Mouse (Mus musculus) MEL (cell line): Measurements from ENCODE around the gene Cdcp1. TPM values are rescaled to one million over a fixed set of nuclear protein-coding genes. Genes with fewer than 3 reads are reported as not detected.

Experiments
- DNase-seq: peaks from one replicate; pipeline ENCODE4 v3.0.0; 2011; ENCODE audit warnings: low read depth, low spot score
- H3K27ac ChIP-seq: 2 replicates; pipeline ENCODE4 v1.5.1; 2012; ENCODE audit warnings: low read depth, mild to moderate bottlenecking, control low read depth, low read length, moderate library complexity; ENCODE audit not compliant: control insufficient read depth
- H3K27me3 ChIP-seq, 2 experiments: fragments of 150-350 bp in 1 of 2; sonication (generic) in 1 of 2; 2 replicates each; pipeline ENCODE4 v1.6.1; 2012; ENCODE audit warnings: low read length in 2 of 2, mild to moderate bottlenecking in 2 of 2, improper control_type of control experiment in 1 of 2, moderate library complexity in 1 of 2; ENCODE audit not compliant: insufficient read depth in 2 of 2, control insufficient read depth in 1 of 2
- H3K36me3 ChIP-seq, 2 experiments: 2 replicates each; pipeline ENCODE4 v1.6.1; 2012 to 2014; ENCODE audit warnings: low read length in 2 of 2, improper control_type of control experiment in 1 of 2, inconsistent platforms in 1 of 2, mild to moderate bottlenecking in 1 of 2; ENCODE audit not compliant: insufficient read depth in 2 of 2, control insufficient read depth in 1 of 2
- H3K4me1 ChIP-seq, 2 experiments: fragments of 150-350 bp in 1 of 2; sonication (generic) in 1 of 2; 2 replicates each; pipeline ENCODE4 v1.6.1; 2012; ENCODE audit warnings: low read length in 2 of 2, improper control_type of control experiment in 1 of 2, mild to moderate bottlenecking in 1 of 2; ENCODE audit not compliant: insufficient read depth in 2 of 2, control insufficient read depth in 1 of 2
- H3K4me3 ChIP-seq, 2 experiments: fragments of 150-350 bp in 1 of 2; sonication (generic) in 1 of 2; 2 replicates each; pipeline ENCODE4 v1.5.1; 2012; ENCODE audit warnings: low read depth in 2 of 2, low read length in 2 of 2, mild to moderate bottlenecking in 2 of 2, moderate library complexity in 2 of 2, control low read depth in 1 of 2, improper control_type of control experiment in 1 of 2; ENCODE audit not compliant: control insufficient read depth in 1 of 2, insufficient read depth in 1 of 2
- H3K79me2 ChIP-seq: 2 replicates; pipeline ENCODE4 v1.6.1; 2012; ENCODE audit warnings: mild to moderate bottlenecking, low read length, moderate library complexity; ENCODE audit not compliant: control insufficient read depth, poor library complexity, insufficient read depth
- H3K9ac ChIP-seq: 2 replicates; pipeline ENCODE4 v1.6.1; 2012; ENCODE audit warnings: low read depth, mild to moderate bottlenecking, control low read depth, low read length, moderate library complexity; ENCODE audit not compliant: control insufficient read depth, poor library complexity, severe bottlenecking
- H3K9me3 ChIP-seq: fragments of 150-350 bp; sonication (generic); replicated peaks from 2 replicates; pipeline ENCODE4 v1.6.1; 2012; ENCODE audit warnings: mild to moderate bottlenecking, low read length, improper control_type of control experiment, moderate library complexity; ENCODE audit not compliant: insufficient read depth
- CHD1 ChIP-seq: IDR thresholded peaks from 2 replicates; pipeline ENCODE4 v1.6.1; 2012; ENCODE audit warnings: low read depth, mild to moderate bottlenecking, inconsistent platforms, low read length, improper control_type of control experiment
- CHD2 ChIP-seq: IDR thresholded peaks from 2 replicates; pipeline ENCODE4 v1.6.1; 2011; ENCODE audit warnings: low read length, improper control_type of control experiment
- CTCF ChIP-seq, 3 experiments: IDR thresholded peaks in 2 of 3; conservative IDR thresholded peaks in 1 of 3; 2 replicates each; pipeline ENCODE4 v1.5.1; 2011 to 2012; ENCODE audit warnings: low read length in 3 of 3, low read depth in 2 of 3, mild to moderate bottlenecking in 2 of 3, improper control_type of control experiment in 1 of 3, inconsistent platforms in 1 of 3, mixed read lengths in 1 of 3, moderate library complexity in 1 of 3; ENCODE audit not compliant: control insufficient read depth in 1 of 3, insufficient read depth in 1 of 3, poor library complexity in 1 of 3, severe bottlenecking in 1 of 3
- ELF1 ChIP-seq: IDR thresholded peaks from 2 replicates; pipeline ENCODE4 v1.6.1; 2014; ENCODE audit warnings: low read depth, mild to moderate bottlenecking, inconsistent platforms, low read length, improper control_type of control experiment, moderate library complexity
- EP300 ChIP-seq, 2 experiments: IDR thresholded peaks; 2 replicates each; pipeline ENCODE4 v1.6.1; 2011; ENCODE audit warnings: improper control_type of control experiment in 2 of 2, low read length in 2 of 2, low read depth in 1 of 2, mild to moderate bottlenecking in 1 of 2
- GABPA ChIP-seq: IDR thresholded peaks from 2 replicates; pipeline ENCODE4 v1.6.1; 2012; ENCODE audit warnings: low read depth, mild to moderate bottlenecking, inconsistent platforms, low read length, improper control_type of control experiment, moderate library complexity
- GATA1 ChIP-seq: IDR thresholded peaks from 2 replicates; pipeline ENCODE4 v1.6.1; 2011; ENCODE audit warnings: low read depth, low read length, improper control_type of control experiment
- JUND ChIP-seq: IDR thresholded peaks from 2 replicates; pipeline ENCODE4 v1.6.1; 2011; ENCODE audit warnings: low read depth, mild to moderate bottlenecking, improper control_type of control experiment, low read length
- MAX ChIP-seq: IDR thresholded peaks from 2 replicates; pipeline ENCODE4 v1.6.1; 2011; ENCODE audit warnings: low read length, improper control_type of control experiment
- MAZ ChIP-seq: IDR thresholded peaks from 2 replicates; pipeline ENCODE4 v1.6.1; 2012; ENCODE audit warnings: low read depth, mild to moderate bottlenecking, inconsistent platforms, low read length, improper control_type of control experiment
- MEF2A ChIP-seq: IDR thresholded peaks from 2 replicates; pipeline ENCODE4 v1.6.1; 2014; ENCODE audit warnings: low read depth, mild to moderate bottlenecking, inconsistent platforms, low read length, improper control_type of control experiment; ENCODE audit not compliant: poor library complexity, insufficient replicate concordance, severe bottlenecking; ENCODE audit errors: extremely low read depth
- MXI1 ChIP-seq: IDR thresholded peaks from 2 replicates; pipeline ENCODE4 v1.6.1; 2011; ENCODE audit warnings: mild to moderate bottlenecking, low read depth, low read length, improper control_type of control experiment
- MYC ChIP-seq: IDR thresholded peaks from 2 replicates; pipeline ENCODE4 v1.6.1; 2011; ENCODE audit warnings: low read depth, mild to moderate bottlenecking, low read length, improper control_type of control experiment, moderate library complexity
- NELFE ChIP-seq: IDR thresholded peaks from 2 replicates; pipeline ENCODE4 v1.6.1; 2011; ENCODE audit warnings: low read depth, low read length, improper control_type of control experiment
- NRF1 ChIP-seq: IDR thresholded peaks from 2 replicates; pipeline ENCODE4 v1.6.1; 2014; ENCODE audit warnings: low read depth, mild to moderate bottlenecking, inconsistent platforms, low read length, improper control_type of control experiment, moderate library complexity; ENCODE audit not compliant: poor library complexity, insufficient read depth, severe bottlenecking
- POLR2A ChIP-seq, 2 experiments: IDR thresholded peaks; 2 replicates each; pipeline ENCODE4 v1.6.1; 2011 to 2012; ENCODE audit warnings: low read length in 2 of 2, mild to moderate bottlenecking in 2 of 2, control low read depth in 1 of 2, improper control_type of control experiment in 1 of 2, low read depth in 1 of 2, moderate library complexity in 1 of 2; ENCODE audit not compliant: control insufficient read depth in 1 of 2, insufficient read depth in 1 of 2, poor library complexity in 1 of 2
- POLR2AphosphoS5 ChIP-seq: IDR thresholded peaks from 2 replicates; pipeline ENCODE4 v1.6.1; 2012; ENCODE audit warnings: low read depth, borderline replicate concordance, mild to moderate bottlenecking, inconsistent platforms, low read length, moderate library complexity, mixed read lengths
- RAD21 ChIP-seq: IDR thresholded peaks from 2 replicates; pipeline ENCODE4 v1.6.1; 2011; ENCODE audit warnings: mild to moderate bottlenecking, low read depth, low read length, improper control_type of control experiment
- RCOR1 ChIP-seq: IDR thresholded peaks from 2 replicates; pipeline ENCODE4 v1.6.1; 2012; ENCODE audit warnings: low read depth, mild to moderate bottlenecking, inconsistent platforms, low read length, improper control_type of control experiment
- SIN3A ChIP-seq: IDR thresholded peaks from 2 replicates; pipeline ENCODE4 v1.6.1; 2012; ENCODE audit warnings: low read length, improper control_type of control experiment, inconsistent platforms
- TCF12 ChIP-seq: IDR thresholded peaks from 2 replicates; pipeline ENCODE4 v1.6.1; 2014; ENCODE audit warnings: low read depth, mild to moderate bottlenecking, inconsistent platforms, low read length, improper control_type of control experiment, moderate library complexity
- UBTF ChIP-seq: IDR thresholded peaks from 2 replicates; pipeline ENCODE4 v1.6.1; 2012; ENCODE audit warnings: low read depth, mild to moderate bottlenecking, inconsistent platforms, low read length, improper control_type of control experiment, moderate library complexity, borderline replicate concordance; ENCODE audit not compliant: insufficient read depth
- USF1 ChIP-seq: IDR thresholded peaks from 2 replicates; pipeline ENCODE4 v1.6.1; 2014; ENCODE audit warnings: low read depth, mild to moderate bottlenecking, inconsistent platforms, low read length, improper control_type of control experiment, moderate library complexity
- USF2 ChIP-seq, 2 experiments: IDR thresholded peaks; 2 replicates each; pipeline ENCODE4 v1.6.1; 2011 to 2012; ENCODE audit warnings: improper control_type of control experiment in 2 of 2, low read length in 2 of 2, borderline replicate concordance in 1 of 2, inconsistent platforms in 1 of 2, low read depth in 1 of 2, mild to moderate bottlenecking in 1 of 2; ENCODE audit not compliant: insufficient read depth in 1 of 2
- ZKSCAN1 ChIP-seq: IDR thresholded peaks from 2 replicates; pipeline ENCODE4 v1.6.1; 2012; ENCODE audit warnings: low read depth, mild to moderate bottlenecking, inconsistent platforms, low read length, improper control_type of control experiment, moderate library complexity
- ZMIZ1 ChIP-seq: IDR thresholded peaks from 2 replicates; pipeline ENCODE4 v1.6.1; 2012; ENCODE audit warnings: low read depth, mild to moderate bottlenecking, inconsistent platforms, low read length, improper control_type of control experiment, moderate library complexity
- polyA plus RNA-seq, 2 experiments: library from polyadenylated mRNA; stranded (reverse) in 1 of 2; unstranded in 1 of 2; fragments of >175 nt in 1 of 2; fragments of >200 nt in 1 of 2; gene quantifications; 2 replicates each; pipeline versions ENCODE4 v1.2.1 to v1.2.4; 2012; ENCODE audit warnings: low replicate concordance in 2 of 2, low read depth in 1 of 2; ENCODE audit not compliant: insufficient read length in 2 of 2, insufficient read depth in 1 of 2, missing spikeins in 1 of 2
- total RNA-seq: library from RNA; depleted of rRNA; stranded (reverse); fragments of 300-350 nt; gene quantifications from 2 replicates; pipeline ENCODE4 v1.2.3, GENCODE M21; 2012

Gene Cdcp1
- total and polyA plus RNA-seq, 3 experiments = not detected

DNA sequence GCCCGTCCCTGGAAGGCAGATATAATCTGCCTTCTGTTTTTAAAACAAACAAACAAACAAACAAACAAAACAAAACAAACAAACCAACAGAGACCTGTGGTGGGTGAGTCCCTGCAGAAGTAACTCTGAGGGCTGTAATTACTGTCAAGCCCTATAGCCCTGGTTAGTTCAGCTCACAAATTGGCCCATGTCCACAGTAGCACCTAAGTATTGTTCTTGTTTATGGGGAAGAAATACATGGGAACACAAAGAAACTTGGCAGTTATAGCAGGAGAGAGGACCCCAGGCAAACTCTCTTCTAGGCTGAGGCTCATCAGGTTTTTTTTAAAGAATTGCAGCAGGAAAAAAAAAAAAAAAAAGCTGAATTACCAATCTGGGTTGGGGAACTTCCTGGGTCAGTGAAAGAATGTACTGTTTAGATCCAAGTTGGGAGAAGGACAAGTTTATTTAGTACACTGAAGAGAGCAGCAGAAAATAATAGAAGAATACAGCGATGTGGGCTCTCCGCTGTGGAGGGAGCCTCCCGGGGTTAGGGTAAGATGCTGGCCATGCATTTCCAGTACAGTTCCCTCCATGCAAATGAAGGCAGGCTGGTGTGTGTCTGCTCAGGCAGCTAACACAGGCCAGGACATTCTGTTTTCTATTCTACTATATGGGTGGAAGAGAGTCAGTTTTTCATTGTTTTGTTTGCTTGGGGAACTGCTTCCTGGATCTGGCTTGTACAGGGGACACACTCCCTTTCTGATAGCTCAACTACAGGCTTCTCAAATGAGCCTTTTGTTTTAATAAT, 22.6 kb upstream of the Cdcp1 start:
- no peak overlapping the region for H3K4me3 ChIP-seq
- H3K27ac ChIP-seq = no peak overlapping the region
- H3K9ac ChIP-seq = no peak overlapping the region
- no peaks in the 10 kb centered on the region for H3K79me2 ChIP-seq
- TF ChIP-seq UBTF = no peak
- TF ChIP-seq MEF2A = no peak
- no peak for TF ChIP-seq TCF12
- TF ChIP-seq MAZ = no peak
- TF ChIP-seq SIN3A = no peak
- no peak for TF ChIP-seq NRF1
- TF ChIP-seq NELFE = no peak
- no peak for TF ChIP-seq CTCF (IDR thresholded peaks at IDR 0.05 in 2 of 3, conservative IDR thresholded peaks at IDR 0.05 in 1 of 3; ENCODE audit: control insufficient read depth in 1 of 3, insufficient read depth in 1 of 3, low read depth in 2 of 3, low read length in 3 of 3, poor library complexity in 1 of 3, severe bottlenecking in 1 of 3)
- TF ChIP-seq JUND = no peak
- TF ChIP-seq RAD21 = no peak
- no peak for TF ChIP-seq ELF1
- no peak for TF ChIP-seq GATA1
- no peak for TF ChIP-seq GABPA
- no peak for TF ChIP-seq MXI1
- no peak for TF ChIP-seq CHD2
- no peak for TF ChIP-seq MYC
- TF ChIP-seq ZMIZ1 = no peak
- no peaks in the 10 kb centered on the region; a peak in 1 of 4 replicates for H3K36me3 ChIP-seq
- no peak for DNase-seq
- no peaks in the 10 kb centered on the region for H3K9me3 ChIP-seq
- H3K27me3 ChIP-seq = no peaks in the 10 kb centered on the region; a peak in 2 of 4 replicates
- H3K4me1 ChIP-seq = no peaks in the 10 kb centered on the region; a peak in 1 of 4 replicates

- no peaks in the 10 kb centered on the region; a peak in 1 of 4 replicates for H3K36me3 ChIP-seq
- H3K27ac ChIP-seq = no peak overlapping the region
- no peak overlapping the region for H3K9ac ChIP-seq
- DNase-seq = peak; percentile 22
- H3K4me1 ChIP-seq = no peaks in the 10 kb centered on the region; a peak in 1 of 4 replicates
- no peaks in the 10 kb centered on the region; a peak in 2 of 4 replicates for H3K27me3 ChIP-seq
- no peaks in the 10 kb centered on the region for H3K9me3 ChIP-seq
- no peak for TF ChIP-seq NRF1
- TF ChIP-seq CTCF (IDR thresholded peaks at IDR 0.05 in 2 of 3, conservative IDR thresholded peaks at IDR 0.05 in 1 of 3; ENCODE audit: control insufficient read depth in 1 of 3, insufficient read depth in 1 of 3, low read depth in 2 of 3, low read length in 3 of 3, poor library complexity in 1 of 3, severe bottlenecking in 1 of 3) = no peak
- TF ChIP-seq MAX = no peak
- TF ChIP-seq ELF1 = no peak
- no peak for TF ChIP-seq RCOR1
- TF ChIP-seq CHD1 = no peak
- no peak for TF ChIP-seq NELFE
- no peak for TF ChIP-seq ZKSCAN1
- TF ChIP-seq MAZ = no peak
- TF ChIP-seq EP300 (IDR thresholded peaks at IDR 0.05; ENCODE audit: low read depth in 1 of 2, low read length in 2 of 2) = no peak
- TF ChIP-seq MXI1 = no peak
- no peak for TF ChIP-seq POLR2AphosphoS5
- no peak for TF ChIP-seq JUND
- no peak for TF ChIP-seq POLR2A (IDR thresholded peaks at IDR 0.05; ENCODE audit: control insufficient read depth in 1 of 2, insufficient read depth in 1 of 2, low read depth in 1 of 2, low read length in 2 of 2, poor library complexity in 1 of 2)
- no peak for TF ChIP-seq USF1
- TF ChIP-seq RAD21 = no peak
- TF ChIP-seq USF2 (IDR thresholded peaks at IDR 0.05; ENCODE audit: borderline replicate concordance in 1 of 2, insufficient read depth in 1 of 2, low read depth in 1 of 2, low read length in 2 of 2) = no peak
- no peaks in the 10 kb centered on the region for H3K79me2 ChIP-seq
- H3K4me3 ChIP-seq = no peak overlapping the region
Observed at GRCm38 (mm10) chr9:123237739-123238138, 21.9 kb upstream of the Cdcp1 start.
